Mouse (Mus musculus) cerebellum, adult 2 months (tissue): Measurements from ENCODE around the gene Rnf149.
A peak's percentile ranks its signal among the peaks of the same experiment; 100 is the strongest.

ENCODE experiments used
- CTCF ChIP-seq: fragments of 200-500 bp; IDR thresholded peaks from 2 replicates; pipeline ENCODE4 v1.5.1; 2011; ENCODE audit warnings: low read depth, mild to moderate bottlenecking, control low read depth, low read length, moderate library complexity, borderline replicate concordance; ENCODE audit not compliant: insufficient read depth
- POLR2A ChIP-seq: fragments of 200-500 bp; IDR thresholded peaks from 2 replicates; pipeline ENCODE4 v1.6.1; 2011; ENCODE audit warnings: low read length, control low read depth, borderline replicate concordance; ENCODE audit not compliant: insufficient read depth

DNA sequence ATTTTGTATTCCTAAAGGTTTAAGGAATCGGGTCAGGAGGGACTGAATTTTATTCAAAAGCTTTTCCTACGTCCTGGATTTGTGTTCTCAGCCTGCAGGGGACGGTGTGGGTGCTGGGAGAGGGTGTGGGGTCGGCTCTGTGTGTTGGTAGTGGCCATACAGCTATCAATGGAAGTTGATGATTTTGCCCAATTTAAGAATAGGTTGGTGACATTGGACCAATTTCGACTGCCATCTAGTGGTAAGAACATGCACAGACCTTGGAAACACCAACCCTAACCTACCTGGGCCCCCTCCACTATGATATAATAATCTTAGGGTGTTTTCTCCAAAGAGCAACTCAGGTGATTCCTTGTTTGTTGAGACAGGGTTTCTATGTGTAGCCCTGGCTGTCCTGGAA lies 54.7 kb downstream of the Rnf149 start:
- TF ChIP-seq CTCF (peak; percentile 74), POLR2A (no peak)
